Mouse (Mus musculus): ENCODE measurements at regions not wholly inside any gene's neighbourhood (a gene's known extent, or its start where the extent isn't known, plus 50 kb on each side); places are given as distances from the start of the nearest gene placed in this dataset.

DNA sequence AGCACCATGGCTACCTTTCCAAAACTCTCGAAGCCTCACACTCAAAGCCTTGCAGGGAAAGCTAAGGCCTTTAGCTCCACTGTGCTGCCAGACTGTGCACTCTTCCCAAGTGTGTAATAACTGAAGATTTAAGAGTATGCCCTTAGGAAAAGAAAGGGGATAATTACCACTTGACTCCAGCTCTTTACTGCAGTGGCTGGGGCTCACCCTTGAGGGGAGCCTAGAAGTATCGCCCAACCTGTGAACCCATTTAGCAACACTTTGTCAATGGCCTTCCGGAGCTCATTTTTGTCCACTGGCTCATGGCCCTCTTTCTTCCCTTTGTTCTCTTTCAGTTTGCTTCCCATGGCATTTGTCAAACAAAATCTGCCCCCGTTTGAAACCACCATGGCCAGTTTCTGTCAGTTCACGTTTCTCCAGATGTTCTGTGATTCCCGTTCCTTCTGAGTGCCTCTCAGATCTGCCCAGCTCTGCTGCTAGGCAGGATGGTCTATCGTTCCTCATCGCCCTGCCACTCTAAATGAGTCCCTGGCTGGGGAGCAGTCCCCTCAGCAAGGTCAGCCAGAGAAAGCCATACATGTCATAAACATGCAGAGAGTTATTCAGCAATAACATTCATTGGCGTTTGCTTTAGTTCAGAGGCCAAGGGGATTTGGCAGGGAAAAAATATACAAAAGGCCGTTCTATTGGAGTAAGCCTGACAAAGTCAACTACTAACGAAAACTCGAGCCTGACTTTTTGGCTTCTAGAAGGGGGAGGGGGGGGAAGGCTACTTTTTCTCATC is 80.9 kb upstream of the Nckap5 start:
- DNase-seq = peak; percentile 15

DNA sequence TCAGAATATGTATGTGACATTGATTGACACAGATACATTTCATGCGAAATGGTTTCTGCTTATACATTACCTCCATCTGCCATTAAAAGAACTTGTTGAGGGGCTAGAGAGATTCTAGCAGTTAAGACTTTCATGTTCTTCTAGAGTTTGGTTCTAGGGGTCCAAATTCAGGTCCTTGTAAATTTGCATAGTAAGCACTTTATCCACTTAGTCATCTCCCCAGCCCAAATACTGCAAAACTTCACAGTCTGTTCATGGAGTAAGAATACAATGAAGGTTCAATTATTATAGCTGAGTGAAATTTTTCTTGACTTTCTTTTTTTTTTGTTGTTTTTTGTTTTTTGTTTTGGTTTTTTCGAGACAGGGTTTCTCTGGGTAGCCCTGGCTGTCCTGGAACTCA is 76.8 kb upstream of the Nckap5 start:
- DNase-seq = no peak

DNA sequence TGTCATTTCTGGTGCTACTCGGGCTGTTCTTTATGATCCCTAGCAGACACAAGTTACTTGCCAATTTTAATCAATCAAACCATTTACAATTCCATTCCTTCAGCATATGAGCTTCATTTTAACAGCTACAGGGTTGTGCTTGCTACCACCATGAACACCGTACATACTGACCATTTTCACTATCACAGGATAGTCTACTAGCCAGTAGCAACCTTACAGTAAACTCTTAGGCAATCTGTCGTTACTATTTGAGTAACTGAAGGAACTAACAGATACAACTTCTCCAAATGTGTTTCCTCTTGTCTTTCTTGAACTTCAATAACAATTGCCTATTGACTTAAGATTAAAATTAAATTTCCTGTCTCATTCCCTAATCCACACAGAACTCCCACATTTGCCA is 67.9 kb upstream of the Nckap5 start:
- no peak for DNase-seq

DNA sequence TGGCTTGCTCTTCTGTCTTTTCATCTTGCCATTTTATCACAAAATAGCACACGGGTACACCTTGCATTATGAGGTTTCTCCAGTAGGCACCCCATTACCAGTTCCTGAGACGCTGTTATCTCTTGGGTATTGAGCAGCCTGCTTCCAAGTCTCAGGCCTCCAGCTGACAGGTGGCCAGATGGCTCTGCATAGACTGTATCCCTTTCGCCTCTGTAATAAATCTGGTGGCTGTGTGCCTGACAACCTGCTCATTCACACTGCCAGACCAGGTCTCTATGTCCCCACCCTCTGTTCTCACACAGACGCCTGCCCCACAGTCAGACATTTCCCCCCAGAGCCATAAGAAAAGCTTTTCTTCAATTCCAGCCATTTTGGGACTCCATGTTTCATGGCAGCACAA is 66.3 kb upstream of the Nckap5 start:
- DNase-seq = no peak

DNA sequence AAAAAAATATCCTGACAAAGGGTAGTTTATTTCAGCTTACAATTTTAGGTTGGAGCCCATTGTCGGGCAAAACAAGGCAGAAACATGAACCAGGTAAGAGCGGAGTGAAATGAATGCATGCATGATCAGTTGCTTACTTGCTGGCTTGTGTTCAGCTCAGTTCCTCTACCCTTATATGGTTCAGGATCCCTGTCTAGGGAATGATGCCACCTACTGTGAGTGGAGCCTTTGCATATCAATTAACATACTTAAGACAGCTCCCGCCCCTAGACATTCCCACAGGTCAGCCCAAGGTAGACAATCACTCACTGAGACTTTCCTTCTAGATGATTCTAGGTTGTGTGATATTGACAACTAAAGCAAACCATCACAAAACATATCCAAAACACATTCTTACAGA is 50.2 kb upstream of the Nckap5 start:
- no peak for DNase-seq
